Mouse (Mus musculus): ENCODE data around the gene Ppp1r9a.

The Ppp1r9a gene

DNA sequence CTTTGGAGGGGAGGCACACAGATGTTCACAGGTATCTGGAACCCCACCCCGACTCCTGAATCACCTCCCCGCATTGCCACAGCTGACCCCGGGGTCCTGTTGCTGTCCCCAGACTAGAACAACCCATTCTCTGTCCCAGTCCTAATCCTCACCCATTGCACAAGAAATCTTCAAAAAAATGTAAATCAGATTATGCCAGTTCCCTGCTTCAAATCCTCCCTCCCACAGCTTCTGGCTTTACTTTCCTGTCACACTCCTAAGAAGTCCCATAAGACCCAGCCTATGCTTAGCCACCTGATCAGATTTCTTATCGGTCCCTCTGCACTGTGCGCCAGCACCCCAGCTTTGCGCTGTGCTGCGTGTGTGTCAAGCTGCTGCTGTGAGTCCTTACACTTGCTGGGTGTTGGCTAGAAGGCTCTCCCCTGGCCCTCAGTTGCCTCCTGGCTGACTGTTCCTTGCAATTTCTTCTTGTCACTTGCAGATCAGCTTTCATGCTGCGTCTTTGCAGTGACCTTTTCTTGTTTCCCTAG lies 296.7 kb downstream of the Ppp1r9a start:
- no peak for DNase-seq (ENCODE audit: low spot score)

DNA sequence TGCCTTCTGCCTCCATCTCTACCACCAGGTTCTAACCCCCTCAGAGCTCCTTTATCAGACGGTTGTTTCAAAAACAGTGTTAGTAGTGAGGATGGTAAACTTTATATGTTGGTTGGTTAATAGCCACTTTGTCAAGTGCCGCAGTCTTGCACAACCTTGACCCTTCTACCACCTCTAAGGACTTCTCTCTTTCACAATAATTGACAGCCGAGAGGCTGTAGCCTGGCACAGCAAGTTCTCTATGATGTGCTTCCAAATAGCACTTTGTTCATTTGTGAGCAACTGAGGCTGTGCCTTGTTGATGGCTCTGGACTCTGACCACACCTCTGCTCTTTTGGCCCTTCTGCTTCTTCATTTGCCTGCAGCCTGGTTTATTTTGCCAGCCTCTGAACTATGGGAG lies 297.2 kb downstream of the Ppp1r9a start:
- DNase-seq (ENCODE audit: low spot score) = peak; percentile 39

DNA sequence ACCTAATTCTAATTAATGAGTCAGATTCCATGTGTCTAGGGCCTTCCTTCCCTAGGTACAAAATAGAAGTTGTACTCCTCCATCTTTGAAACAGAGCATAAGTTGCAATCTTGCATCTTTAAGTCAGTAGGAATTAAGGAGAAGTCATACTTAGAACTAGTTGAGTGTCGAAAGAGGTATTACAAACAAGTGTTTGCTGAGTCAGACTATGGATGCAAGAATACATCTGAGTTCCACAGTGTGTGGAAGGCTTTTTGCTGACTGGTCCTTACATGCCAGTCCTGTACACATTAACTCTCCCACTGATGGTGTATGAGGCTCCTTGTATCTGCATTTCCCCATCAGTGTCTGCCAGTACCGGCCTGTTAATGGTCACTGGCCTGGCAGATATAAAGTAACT lies 305.1 kb downstream of the Ppp1r9a start:
- no peak for DNase-seq (ENCODE audit: low spot score)
